Mouse (Mus musculus): ENCODE results near the gene Prr19. TPM values are rescaled to one million over a fixed set of nuclear protein-coding genes. Genes with fewer than 3 reads are reported as not detected.
"Not testable (repeated sequence)": the region's sequence is repeated elsewhere in the genome, so short reads cannot be mapped to it uniquely, and the experiment has no call there.

Prr19 gene
- total RNA-seq (2014; rRNA removed) (2.1 and 2.5 TPM in 2 replicates), polyA plus RNA-seq (2015; fragmentation: Nextera tagmentation; extraction: Ambion mirVana) (2.6 and 3.5 TPM in 2 replicates)

DNA sequence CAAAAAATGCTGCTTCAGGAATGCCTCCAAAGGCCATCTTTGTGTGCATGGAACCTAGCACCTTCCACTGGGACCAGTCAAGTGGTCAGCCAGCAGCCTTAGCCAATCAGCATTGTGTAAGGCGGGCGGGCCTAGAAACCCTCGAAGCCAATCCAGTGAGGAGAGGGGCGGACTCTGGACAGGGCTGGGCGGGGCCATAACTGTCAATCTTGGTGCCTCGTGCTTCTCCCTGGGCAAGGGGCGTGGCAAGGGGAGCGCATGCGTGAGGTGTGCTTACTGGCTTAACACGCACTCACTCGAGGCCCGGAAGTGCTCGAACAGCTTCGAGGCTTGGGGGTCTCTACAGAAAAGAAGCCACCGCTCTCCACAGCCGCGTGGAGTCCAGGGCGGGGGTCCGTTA, at the start of gene Prr19:
Gene Prr19 (plus strand): TSS at position 349 of the 400 bp plus-strand sequence.
- Histone ChIP-seq H3K4me3 (ENCODE audit: low read depth, low read length) (no peak within 1 kb of the TSS), H3K36me3 (ENCODE audit: insufficient read depth) (no peaks in the 10 kb centered on the region), H3K4me2 (ENCODE audit: low read depth) (no peak within 1 kb of the TSS), H3K27ac (ENCODE audit: low read depth, low read length) (no peak within 1 kb of the TSS), H3K9me3 (ENCODE audit: low read length) (no peaks in the 10 kb centered on the region), H3K9ac (no peak within 1 kb of the TSS), H3K4me1 (ENCODE audit: insufficient read depth) (peaks cover 7% of the 10 kb centered on the region; the same call in 1 of the 2 replicates), H3K27me3 (ENCODE audit: insufficient read depth, low read length) (no peaks in the 10 kb centered on the region)
- ATAC-seq (peak; percentile 44), DNase-seq (peak; percentile 65)
- WGBS: 57% methylated on average over 19 of the region's 19 CpGs
- no peak for TF ChIP-seq CTCF (IDR thresholded peaks at IDR 0.05; ENCODE audit: low read depth)

DNA sequence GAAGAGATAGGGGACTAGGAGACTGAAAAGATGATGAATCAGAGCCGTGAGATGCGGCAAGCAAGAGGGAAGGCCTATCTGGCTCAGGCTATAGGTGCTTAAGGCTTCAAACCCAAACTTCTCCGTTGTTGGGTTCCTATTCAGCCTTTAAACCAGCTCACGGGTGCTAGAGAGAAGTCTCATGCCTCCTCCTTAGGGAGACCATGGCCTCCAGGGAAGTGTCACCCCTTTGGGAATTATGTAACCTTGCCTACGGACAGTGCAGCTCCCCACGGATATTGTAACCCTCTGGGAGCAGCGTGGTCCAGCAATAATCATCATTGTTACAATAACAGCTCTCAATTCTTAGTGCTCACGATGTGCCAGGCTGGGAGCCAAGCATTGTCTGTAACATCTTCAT, 49.4 kb upstream of the Prr19 start:
- Histone ChIP-seq H3K27me3 (ENCODE audit: insufficient read depth, low read length) (no peaks in the 10 kb centered on the region), H3K9me3 (ENCODE audit: low read length) (no peaks in the 10 kb centered on the region), H3K4me2 (ENCODE audit: low read depth) (peak overlapping the region; percentile 85), H3K27ac (ENCODE audit: low read depth, low read length) (peak overlapping the region; percentile 96), H3K4me3 (ENCODE audit: low read depth, low read length) (peak overlapping the region; percentile 87), H3K4me1 (ENCODE audit: insufficient read depth) (peaks cover 25% of the 10 kb centered on the region), H3K9ac (peak overlapping the region; percentile 69), H3K36me3 (ENCODE audit: insufficient read depth) (no peaks in the 10 kb centered on the region)
- TF ChIP-seq CTCF (IDR thresholded peaks at IDR 0.05; ENCODE audit: low read depth): no peak
- 17% methylated on average over 8 of the region's 8 CpGs for WGBS
- DNase-seq: no peak
- ATAC-seq: no peak

DNA sequence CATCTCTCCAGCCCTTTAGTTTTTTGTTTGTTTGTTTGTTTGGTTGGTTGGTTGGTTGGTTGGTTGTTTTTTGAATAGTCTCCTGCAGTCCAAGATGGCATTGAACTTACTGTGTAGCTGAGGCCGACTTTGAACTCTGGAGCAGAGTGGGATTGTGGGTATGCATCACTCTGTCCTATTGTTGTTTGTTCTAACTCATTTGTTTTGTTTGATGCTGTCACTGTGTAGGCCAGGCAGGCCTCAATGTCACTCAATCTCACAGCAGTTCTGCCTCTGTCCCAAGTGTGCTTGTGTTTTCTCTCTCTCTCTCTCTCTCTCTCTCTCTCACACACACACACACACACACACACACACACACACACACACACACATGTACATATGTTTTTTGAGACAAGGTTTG, 39.3 kb upstream of the Prr19 start:
- 81% methylated on average over 1 of the region's 1 CpGs for WGBS
- TF ChIP-seq CTCF (IDR thresholded peaks at IDR 0.05; ENCODE audit: low read depth): no peak
- H3K36me3 ChIP-seq (ENCODE audit: insufficient read depth): no peaks in the 10 kb centered on the region
- H3K9ac ChIP-seq: no peak overlapping the region
- H3K27ac ChIP-seq (ENCODE audit: low read depth, low read length): no peak overlapping the region
- DNase-seq (no peak), ATAC-seq (no peak)
- no peak overlapping the region for H3K4me2 ChIP-seq (ENCODE audit: low read depth)
- H3K27me3 ChIP-seq (ENCODE audit: insufficient read depth, low read length): no peaks in the 10 kb centered on the region
- no peaks in the 10 kb centered on the region for H3K9me3 ChIP-seq (ENCODE audit: low read length)
- H3K4me3 ChIP-seq (ENCODE audit: low read depth, low read length): no peak overlapping the region
- no peaks in the 10 kb centered on the region; the same call in 1 of the 2 replicates for H3K4me1 ChIP-seq (ENCODE audit: insufficient read depth)

DNA sequence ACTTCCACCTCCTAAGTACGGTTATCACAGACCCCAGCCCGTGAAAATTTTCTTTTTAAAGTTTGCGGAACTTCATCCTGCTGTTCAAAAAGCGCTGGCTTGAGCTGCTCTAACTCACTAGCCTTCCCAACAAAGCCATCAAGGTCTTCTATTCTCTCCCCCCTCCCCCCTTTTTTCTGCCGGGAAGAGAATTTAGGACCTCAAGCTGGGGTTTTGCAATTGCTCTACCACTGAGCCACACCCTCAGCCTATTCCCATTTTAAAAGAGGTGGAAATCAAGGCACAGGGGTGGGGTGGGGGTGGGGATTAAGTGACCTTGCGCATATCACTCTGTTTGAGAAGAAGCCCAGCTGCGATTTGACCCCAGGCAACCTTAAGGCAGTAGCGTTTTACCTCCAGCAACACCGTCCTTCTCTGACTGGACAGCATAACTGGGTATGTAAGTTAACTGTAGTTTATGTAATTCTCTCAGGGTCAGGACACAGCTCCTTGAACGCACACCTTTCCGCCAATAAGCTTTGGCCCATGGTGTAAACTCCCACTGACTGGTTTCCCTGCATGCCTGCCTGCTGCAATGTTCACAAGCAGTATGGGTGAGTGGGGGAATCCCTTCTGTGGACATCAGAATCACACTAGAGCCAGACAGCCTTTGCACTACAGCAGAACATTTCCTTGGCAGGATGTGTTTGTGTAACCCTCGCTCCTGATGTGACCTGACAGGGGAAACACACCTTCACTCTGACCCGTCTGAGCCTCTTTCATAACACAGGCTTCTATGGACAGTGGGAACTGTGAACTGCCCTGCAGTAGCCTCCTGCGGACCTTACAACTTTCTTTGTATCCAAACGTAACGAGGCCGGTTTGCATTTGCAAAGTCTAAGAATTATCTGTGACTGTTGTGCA, 37.0 kb upstream of the Prr19 start:
- ATAC-seq: no peak
- Histone ChIP-seq H3K4me2 (ENCODE audit: low read depth) (no peak overlapping the region), H3K4me3 (ENCODE audit: low read depth, low read length) (no peak overlapping the region), H3K9me3 (ENCODE audit: low read length) (no peaks in the 10 kb centered on the region), H3K27ac (ENCODE audit: low read depth, low read length) (no peak overlapping the region), H3K4me1 (ENCODE audit: insufficient read depth) (peaks cover 5% of the 10 kb centered on the region), H3K9ac (no peak overlapping the region), H3K27me3 (ENCODE audit: insufficient read depth, low read length) (no peaks in the 10 kb centered on the region), H3K36me3 (ENCODE audit: insufficient read depth) (no peaks in the 10 kb centered on the region)
- 24% methylated on average over 17 of the region's 17 CpGs for WGBS
- DNase-seq: no peak
- no peak for TF ChIP-seq CTCF (IDR thresholded peaks at IDR 0.05; ENCODE audit: low read depth)

GRCm38 (mm10) chr7:25265743-25266142, 35.5 kb upstream of the Prr19 start:
- H3K4me2 ChIP-seq (ENCODE audit: low read depth); H3K4me3 ChIP-seq (ENCODE audit: low read depth, low read length); ATAC-seq; H3K27me3 ChIP-seq (ENCODE audit: insufficient read depth, low read length); H3K9me3 ChIP-seq (ENCODE audit: low read length); H3K27ac ChIP-seq (ENCODE audit: low read depth, low read length); H3K36me3 ChIP-seq (ENCODE audit: insufficient read depth); DNase-seq; H3K9ac ChIP-seq: not testable (repeated sequence)
- 87% methylated on average over 5 of the region's 5 CpGs for WGBS
- peaks cover 14% of the 10 kb centered on the region for H3K4me1 ChIP-seq (ENCODE audit: insufficient read depth)

GRCm38 (mm10) chr7:25266180-25266962, 34.8 kb upstream of the Prr19 start:
- H3K4me3 ChIP-seq (ENCODE audit: low read depth, low read length): no peak overlapping the region
- H3K9me3 ChIP-seq (ENCODE audit: low read length): no peaks in the 10 kb centered on the region
- no peak overlapping the region for H3K9ac ChIP-seq
- no peak overlapping the region for H3K27ac ChIP-seq (ENCODE audit: low read depth, low read length)
- ATAC-seq: no peak
- H3K4me1 ChIP-seq (ENCODE audit: insufficient read depth): peaks cover 14% of the 10 kb centered on the region
- H3K4me2 ChIP-seq (ENCODE audit: low read depth): no peak overlapping the region
- TF ChIP-seq CTCF (IDR thresholded peaks at IDR 0.05; ENCODE audit: low read depth): no peak
- no peaks in the 10 kb centered on the region for H3K27me3 ChIP-seq (ENCODE audit: insufficient read depth, low read length)
- WGBS: 90% methylated on average over 8 of the region's 8 CpGs
- DNase-seq: no peak
- 0 out of 2 replicates have a peak, but pooled peaks cover 7% of the 10 kb centered on the region for H3K36me3 ChIP-seq (ENCODE audit: insufficient read depth)

Measured in forebrain, postnatal 0 days (tissue).